Mouse (Mus musculus) monocyte, adult 5-6 weeks (primary cell): ENCODE measurements around the gene Shf. TPM values are rescaled to one million over a fixed set of nuclear protein-coding genes. Genes with fewer than 3 reads are reported as not detected.

Experiments used
- ATAC-seq: fragments of 153-309, 156-312 bp; replicated peaks from 2 replicates; pipeline ENCODE4 v1.8.0; 2017; ENCODE audit warnings: mild to moderate bottlenecking; ENCODE audit not compliant: low TSS enrichment, insufficient number of reproducible peaks, severe bottlenecking, poor library complexity, low FRiP score
- total RNA-seq: library from RNA; stranded (forward); fragments of 200-1000, 200-491, 200-594 nt; gene quantifications from 3 replicates; pipeline ENCODE4 v1.2.3, GENCODE M21; 2017

Shf gene
- total RNA-seq, 1 experiment from 2014 or later: 1.3 TPM

GRCm38 (mm10) chr2:122312722-122313417 is 56.1 kb downstream of the Shf start:
- ATAC-seq: peak; percentile 46

GRCm38 (mm10) chr2:122311561-122311960 is 57.4 kb downstream of the Shf start:
- ATAC-seq: no peak

- no peak for ATAC-seq
Observed at GRCm38 (mm10) chr2:122309647-122310046, 59.3 kb downstream of the Shf start.

- no peak for ATAC-seq
Observed at GRCm38 (mm10) chr2:122306184-122306583, 62.8 kb downstream of the Shf start.

GRCm38 (mm10) chr2:122305097-122305892 is 63.7 kb downstream of the Shf start:
- ATAC-seq: no peak

GRCm38 (mm10) chr2:122304544-122304943 is 64.4 kb downstream of the Shf start:
- ATAC-seq: no peak

GRCm38 (mm10) chr2:122302574-122303241 is 66.3 kb downstream of the Shf start:
- ATAC-seq: 0 out of 2 replicates have a peak, but pooled peaks have one; percentile 33

GRCm38 (mm10) chr2:122301921-122302573 is 66.9 kb downstream of the Shf start:
- no peak for ATAC-seq

GRCm38 (mm10) chr2:122301081-122301920 is 67.7 kb downstream of the Shf start:
- ATAC-seq: no peak

- ATAC-seq: no peak
Observed at GRCm38 (mm10) chr2:122300656-122301020, 68.3 kb downstream of the Shf start.

GRCm38 (mm10) chr2:122299911-122300655 is 68.9 kb downstream of the Shf start:
- ATAC-seq: no peak

Other genes starting within 250 kb of the Shf start
- 4,524 to 5,565 TPM (median 5,404 TPM) in 3 replicates for gene B2m, start 221.5 kb downstream of the Shf start, total RNA-seq
- gene Trim69, start 208.5 kb downstream of the Shf start, total RNA-seq: not detected in 3 replicates
- not detected in 3 replicates for gene Patl2, start 183.0 kb downstream of the Shf start, total RNA-seq
- gene Terb2, start 182.9 kb downstream of the Shf start, total RNA-seq: 1.0 TPM in 1 of 3 replicates, not detected in the others
- 16.8 to 33.8 TPM (median 23.5 TPM) in 3 replicates for gene Sord, start 134.4 kb downstream of the Shf start, total RNA-seq
- not detected in 3 replicates for gene Duox2, start 70.7 kb downstream of the Shf start, total RNA-seq
- gene Duoxa2, start 70.3 kb downstream of the Shf start, total RNA-seq: not detected in 3 replicates
- gene Duoxa1, start 55.4 kb downstream of the Shf start, total RNA-seq: not detected in 3 replicates
- gene Duox1, start 53.5 kb downstream of the Shf start, total RNA-seq: not detected in 3 replicates
- 49.1 to 75.5 TPM (median 56.6 TPM) in 3 replicates for gene Slc28a2, start 57.3 kb upstream of the Shf start, total RNA-seq
- 0.29 to 1.1 TPM in 2 of 3 replicates, not detected in the other for gene Gm14085, start 115.8 kb upstream of the Shf start, total RNA-seq
- gene Gatm, start 242.1 kb upstream of the Shf start, total RNA-seq: 0.75 to 0.97 TPM (median 0.95 TPM) in 3 replicates